Mouse (Mus musculus) skeletal muscle tissue, postnatal 0 days (tissue): ENCODE results near the gene Six4. TPM values are rescaled to one million over a fixed set of nuclear protein-coding genes. Genes with fewer than 3 reads are reported as not detected.

Source experiments
- polyA plus RNA-seq: library from polyadenylated mRNA; unstranded; fragments of >200 nt; fragmentation: Nextera tagmentation; extraction: Ambion mirVana; gene quantifications from 2 replicates; pipeline ENCODE4 v1.2.1, GENCODE M21; 2015

Gene Six4
- polyA plus RNA-seq, result 3.3 and 4.1 TPM in 2 replicates

GRCm38 (mm10) chr12:73113196-73113595, at the start of gene Six4:
Gene Six4 (minus strand): TSS chr12:73113456.

GRCm38 (mm10) chr12:73123093-73124041, 10.1 kb upstream of the Six4 start, which contains the start of gene Mnat1:
Gene Mnat1 (plus strand): TSS chr12:73123717.

DNA sequence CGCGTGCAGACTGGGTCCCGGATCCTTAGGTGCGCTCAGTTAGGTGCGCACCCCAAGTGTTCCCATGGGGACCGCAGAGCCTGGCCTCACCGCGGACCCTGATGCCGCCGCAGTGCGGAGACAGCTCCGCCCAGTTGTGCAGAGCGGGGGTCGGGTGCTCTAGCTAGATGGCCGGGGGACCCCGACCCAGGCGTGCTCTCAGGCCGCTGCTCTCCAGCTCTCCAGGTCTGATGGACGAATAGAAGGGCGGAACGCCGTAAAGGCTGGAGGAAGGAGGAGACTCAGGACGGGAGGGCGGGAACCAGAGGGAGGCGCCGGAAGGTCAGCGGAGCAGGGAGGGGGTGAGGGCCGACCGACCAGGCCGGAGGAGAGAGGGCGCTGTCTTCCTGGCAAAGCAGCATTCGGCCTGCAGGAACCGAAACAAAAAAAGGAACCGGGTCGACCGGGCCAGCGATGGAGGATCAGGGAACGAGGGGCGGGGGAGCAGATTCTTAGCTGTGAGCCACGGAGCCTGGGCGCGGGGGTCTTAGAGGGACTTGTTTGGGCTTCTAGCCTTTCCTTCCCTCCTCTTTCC, 59.5 kb downstream of the Six4 start, which contains the start of gene Six1:
Six1 (minus strand) TSS at position 220 of the 574 bp plus-strand sequence.

Other genes with a start within 250 kb of the Six4 start
- not detected in 2 replicates for gene Six6, start 173.6 kb downstream of the Six4 start, polyA plus RNA-seq
- 2.4 and 3.2 TPM in 2 replicates for gene 4930447C04Rik, start 172.7 kb downstream of the Six4 start, polyA plus RNA-seq
- gene Six1, start 59.6 kb downstream of the Six4 start, polyA plus RNA-seq, result 50.2 and 52.4 TPM in 2 replicates
- 23.5 and 24.8 TPM in 2 replicates for gene Mnat1, start 10.3 kb upstream of the Six4 start, polyA plus RNA-seq
- 8.7 and 11.8 TPM in 2 replicates for gene Trmt5, start 173.3 kb upstream of the Six4 start, polyA plus RNA-seq
- gene Slc38a6, start 173.3 kb upstream of the Six4 start, polyA plus RNA-seq, result 7.4 and 7.6 TPM in 2 replicates